Mouse (Mus musculus) kidney, postnatal 36 days (tissue): ENCODE results near the gene Xpo5.

Experiments used
- DNase-seq, 2 experiments: peaks; one replicate each; pipeline ENCODE4 v3.0.0; 2021 to 2022; ENCODE audit warnings: mixed read lengths in 2 of 2

The Xpo5 gene

DNA sequence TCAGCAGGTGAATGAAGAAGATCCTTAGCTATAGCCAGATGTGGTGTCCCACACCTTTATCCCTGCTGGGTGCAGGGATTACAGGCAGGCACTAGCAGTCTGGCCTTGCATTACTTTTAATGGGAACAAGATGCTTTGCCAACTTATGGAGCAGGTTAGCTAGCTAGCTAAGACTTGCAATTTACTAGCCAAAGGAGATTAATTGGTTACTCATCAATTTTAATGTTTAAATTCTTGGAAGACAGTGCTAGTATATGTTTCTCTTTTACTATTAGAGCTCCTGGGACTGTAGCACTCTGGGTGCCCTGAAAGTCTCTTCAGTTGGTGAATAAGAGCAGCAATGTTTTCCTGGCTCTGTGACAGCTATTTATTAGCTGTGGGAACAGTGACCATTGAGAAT is 4.1 kb downstream of the Xpo5 start:
- peak in 1 of 2 experiments; percentile 39 for DNase-seq

DNA sequence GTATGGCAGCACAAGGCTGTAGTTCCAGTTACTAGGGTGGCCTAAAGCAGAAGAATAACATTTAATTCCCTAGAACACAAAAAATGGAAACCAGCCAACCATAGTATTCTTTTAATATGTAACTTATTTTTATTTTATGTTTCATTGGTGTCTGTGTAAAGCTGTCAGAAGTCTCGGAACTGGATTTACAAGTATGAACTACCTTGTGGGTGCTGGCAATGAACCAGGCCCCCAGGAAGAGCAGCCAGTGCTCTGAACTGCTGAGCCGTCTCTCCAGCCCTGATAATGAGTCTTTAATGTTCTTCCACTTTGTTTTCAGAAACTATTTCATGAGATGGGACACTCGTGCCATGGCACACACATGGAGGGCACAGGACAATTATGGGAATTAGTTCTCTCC is 8.0 kb downstream of the Xpo5 start:
- peak; percentile 15 to 29 for DNase-seq

DNA sequence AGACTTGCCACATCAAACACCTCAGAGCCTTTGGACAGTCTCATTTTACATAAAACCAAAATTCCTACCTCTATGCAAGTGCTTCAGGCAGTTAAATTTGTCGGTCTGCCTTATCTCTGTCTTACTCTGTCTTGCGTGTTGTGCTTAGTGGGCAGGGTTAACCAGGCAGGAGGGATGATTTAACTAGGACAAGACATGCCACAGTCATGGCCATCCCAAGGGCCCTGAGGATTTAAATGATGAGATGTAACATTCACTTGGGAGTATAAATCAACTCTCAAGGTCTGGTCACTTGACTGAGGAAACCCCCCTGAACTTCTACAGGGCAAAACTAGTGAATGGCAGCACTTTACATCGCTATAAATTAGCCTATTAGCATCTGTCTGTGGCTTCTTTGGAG is 19.0 kb downstream of the Xpo5 start:
- DNase-seq: no peak

GRCm38 (mm10) chr17:46227576-46227975 is 25.0 kb downstream of the Xpo5 start:
- DNase-seq: no peak

GRCm38 (mm10) chr17:46236067-46236466 is 33.5 kb downstream of the Xpo5 start:
- DNase-seq: no peak

DNA sequence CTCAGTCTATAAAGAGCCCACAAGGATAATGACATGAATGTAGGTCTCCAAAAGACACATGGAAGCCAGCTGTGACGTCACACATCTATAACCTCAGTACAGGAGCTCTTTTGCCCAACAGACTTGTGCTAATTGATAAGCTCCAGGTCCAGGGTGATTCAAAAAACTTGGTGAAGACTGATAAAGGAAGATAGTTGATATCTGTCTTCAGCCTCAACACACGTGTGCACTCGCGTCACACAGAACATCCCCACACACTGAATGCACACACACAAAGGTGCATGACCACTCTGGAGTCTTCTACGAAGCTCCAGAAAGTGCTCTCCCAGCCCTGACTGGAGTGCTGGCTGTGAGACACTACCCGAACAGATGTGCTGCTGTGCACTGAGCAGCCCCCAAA is 34.5 kb downstream of the Xpo5 start:
- DNase-seq: no peak

- no peak for DNase-seq
Measured at GRCm38 (mm10) chr17:46237480-46237879, 34.9 kb downstream of the Xpo5 start.

- no peak for DNase-seq
Measured at GRCm38 (mm10) chr17:46239516-46240114, 37.0 kb downstream of the Xpo5 start.

DNA sequence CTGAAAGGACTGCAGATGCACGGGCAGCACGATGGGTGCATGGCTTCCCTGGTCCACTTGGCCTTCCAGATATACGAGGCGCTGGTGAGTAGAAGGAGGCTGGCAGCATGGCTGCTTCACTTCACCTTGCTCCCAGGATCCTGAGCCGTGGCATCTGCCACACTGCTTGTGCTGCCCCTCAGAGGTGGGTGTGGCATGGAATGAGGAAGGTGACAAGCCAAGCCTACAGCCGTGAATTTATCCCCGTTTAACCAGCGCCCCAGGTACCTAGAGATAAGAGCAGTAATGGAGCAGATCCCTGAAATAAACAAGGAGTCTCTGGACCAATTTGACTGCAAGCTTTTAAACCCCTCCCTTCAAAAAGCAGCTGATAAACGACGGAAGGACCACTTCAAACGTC is 38.9 kb downstream of the Xpo5 start:
- no peak for DNase-seq

GRCm38 (mm10) chr17:46242274-46242673 is 39.7 kb downstream of the Xpo5 start:
- DNase-seq: no peak

DNA sequence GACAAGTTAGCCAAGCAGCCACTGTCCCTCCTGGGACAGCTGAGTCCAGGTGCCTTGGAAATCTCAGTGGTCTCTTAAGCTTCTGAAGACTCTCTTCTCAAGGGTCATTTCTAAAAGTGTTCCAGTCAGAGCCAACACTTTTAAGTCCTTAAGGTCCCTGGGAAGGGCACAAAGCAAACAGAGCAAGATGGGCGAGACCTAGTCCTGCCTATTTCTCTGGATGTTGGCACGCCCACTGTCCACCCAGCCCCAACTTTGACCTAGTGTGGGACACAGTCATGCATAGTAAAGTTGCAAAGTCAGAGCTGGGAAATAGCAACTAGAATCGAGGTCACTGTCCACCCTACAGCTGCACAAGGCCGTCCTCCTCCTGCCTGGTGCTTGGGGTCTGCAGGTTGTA is 40.4 kb downstream of the Xpo5 start:
- DNase-seq: peak; percentile 42 to 44

GRCm38 (mm10) chr17:46243624-46244023 is 41.0 kb downstream of the Xpo5 start:
- peak; percentile 58 to 60 for DNase-seq

DNA sequence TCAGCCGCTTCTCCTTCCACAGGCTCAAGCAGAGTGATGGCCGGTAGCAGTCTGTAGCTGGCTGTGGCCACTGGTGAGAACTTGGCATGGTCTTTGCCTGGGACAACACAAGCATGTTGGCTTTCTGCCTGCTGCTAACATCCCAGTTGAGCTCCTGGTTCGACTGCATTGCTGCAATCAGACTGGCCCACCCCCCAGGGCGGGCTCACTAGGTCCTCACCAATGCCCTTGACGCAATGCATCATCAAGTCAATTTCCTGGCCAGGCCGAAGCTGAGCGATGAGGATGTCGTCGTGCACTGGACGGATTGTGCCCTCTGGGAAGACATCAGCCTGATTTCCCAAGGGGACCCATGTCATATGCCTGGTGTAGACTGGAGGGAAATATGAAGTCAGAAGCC is 42.0 kb downstream of the Xpo5 start:
- no peak for DNase-seq

GRCm38 (mm10) chr17:46247512-46248188 is 45.1 kb downstream of the Xpo5 start, which contains the start of the genes Polr1c and Yipf3:
Gene Polr1c, minus strand, starts transcription at chr17:46248054.
Gene Yipf3, plus strand, starts transcription at chr17:46248080.
- peak; percentile 98 for DNase-seq

- DNase-seq: no peak
Measured at GRCm38 (mm10) chr17:46248189-46248522, 45.6 kb downstream of the Xpo5 start.

DNA sequence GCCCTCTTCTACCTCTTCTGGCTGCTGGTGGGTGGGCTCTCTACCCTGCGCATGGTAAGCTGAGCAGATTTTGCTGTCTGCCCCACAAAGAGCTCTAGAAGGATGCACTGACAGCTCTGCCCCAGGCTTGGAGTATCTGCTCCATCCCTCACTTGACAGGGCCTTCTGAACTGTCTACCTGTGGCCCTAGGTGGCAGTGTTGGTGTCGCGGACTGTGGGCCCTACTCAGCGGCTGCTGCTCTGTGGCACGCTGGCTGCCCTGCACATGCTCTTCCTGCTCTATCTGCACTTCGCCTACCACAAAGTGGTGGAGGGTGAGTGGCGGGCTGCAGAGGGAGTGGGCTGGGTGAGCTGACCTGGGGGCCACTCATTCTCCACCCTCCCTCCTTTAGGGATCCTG is 48.6 kb downstream of the Xpo5 start:
- DNase-seq: peak in 1 of 2 experiments; percentile 42

DNA sequence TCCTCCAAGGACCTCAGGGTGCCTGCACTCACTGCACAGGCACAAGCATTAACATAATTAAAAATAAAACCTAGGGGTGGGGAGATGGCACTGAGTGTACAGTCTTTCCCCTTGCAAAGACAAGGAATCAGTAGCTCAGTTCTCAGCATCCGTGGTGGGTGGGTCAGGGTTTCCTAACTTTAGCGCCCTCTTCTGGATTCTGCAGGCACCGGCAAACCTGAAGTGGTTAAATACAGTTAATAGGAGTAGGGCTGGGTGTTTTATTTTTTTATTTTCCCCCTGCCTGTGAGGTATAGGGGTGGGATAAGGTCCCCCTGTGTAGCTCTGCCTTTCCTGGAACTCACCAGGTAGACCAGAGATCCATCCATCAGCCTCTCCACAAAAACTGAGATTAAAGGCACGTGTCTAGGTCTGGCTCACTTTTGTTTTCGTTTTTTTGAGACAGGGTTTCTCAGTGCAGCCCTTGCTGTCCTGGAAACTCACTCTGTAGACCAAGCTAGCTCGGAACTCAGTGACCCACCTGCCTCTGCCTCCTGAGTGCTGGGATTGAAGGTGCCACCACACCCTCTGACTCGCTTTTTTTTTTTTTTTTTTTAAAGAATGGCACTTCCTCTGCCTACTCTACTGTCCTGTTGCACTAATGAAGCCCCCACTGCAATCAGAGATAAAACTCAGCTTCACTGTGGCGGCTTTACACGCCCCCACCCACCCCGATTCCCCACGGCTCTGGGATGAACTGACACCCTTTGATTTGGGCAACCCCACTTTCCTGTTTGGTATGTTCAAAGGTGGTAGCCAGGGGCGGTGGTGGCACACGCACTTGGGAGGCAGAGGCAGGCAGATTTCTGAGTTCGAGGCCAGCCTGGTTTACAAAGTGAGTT is 50.2 kb downstream of the Xpo5 start:
- peak; percentile 45 to 60 for DNase-seq

- peak; percentile 94 to 98 for DNase-seq
Measured at GRCm38 (mm10) chr17:46253452-46254084, 51.0 kb downstream of the Xpo5 start, which contains the start of gene Lrrc73. Gene Lrrc73, plus strand, starts transcription at chr17:46253531.

- DNase-seq: no peak
Measured at GRCm38 (mm10) chr17:46254106-46254505, 51.5 kb downstream of the Xpo5 start.

- DNase-seq: no peak
Measured at GRCm38 (mm10) chr17:46255147-46255546, 52.6 kb downstream of the Xpo5 start.

DNA sequence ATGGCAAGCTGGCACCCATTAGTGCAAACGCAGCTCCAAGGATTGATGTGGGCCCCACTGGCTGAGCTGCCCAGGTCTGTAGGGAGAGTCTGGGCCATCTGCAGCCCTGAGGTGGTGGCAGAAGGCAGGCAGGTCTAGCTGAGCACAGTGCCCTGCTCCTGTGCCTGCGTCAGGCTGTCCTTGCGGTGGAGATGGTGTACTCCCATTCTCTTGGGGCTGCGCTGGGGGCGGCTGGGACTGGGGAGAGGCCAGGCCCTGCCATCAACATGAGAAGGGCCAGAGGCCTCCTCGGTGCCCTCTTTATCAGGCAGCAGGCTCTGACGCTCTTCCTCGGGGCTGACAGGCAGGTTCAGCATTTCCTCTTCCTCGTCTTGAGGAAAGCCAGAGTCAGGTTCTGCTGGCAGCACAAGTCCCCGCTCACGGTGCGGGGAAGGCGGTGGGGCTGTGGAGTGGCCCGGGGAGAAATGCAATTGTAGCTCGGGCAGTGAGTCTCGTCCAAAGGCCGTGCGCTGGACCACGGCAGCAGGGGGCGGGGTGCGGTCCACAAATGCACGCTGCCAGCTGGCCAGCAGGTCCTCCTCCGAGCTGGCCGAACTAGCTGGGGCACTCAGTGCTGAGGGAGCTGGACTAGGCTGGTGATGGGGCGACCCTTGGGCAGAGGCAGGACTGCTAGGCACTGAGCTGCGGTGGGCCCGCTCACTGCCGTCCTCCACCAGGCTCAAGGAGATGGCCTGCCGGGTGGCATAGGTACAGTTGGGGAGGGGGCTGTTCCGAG is 55.9 kb downstream of the Xpo5 start:
- DNase-seq: peak; percentile 42 to 74

GRCm38 (mm10) chr17:46259675-46260074 is 57.1 kb downstream of the Xpo5 start:
- DNase-seq: no peak
